Mouse (Mus musculus): ENCODE measurements around the gene Atg4a. TPM values are rescaled to one million over a fixed set of nuclear protein-coding genes. Genes with fewer than 3 reads are reported as not detected.

The Atg4a gene
- polyA plus RNA-seq (2015; fragmentation: Nextera tagmentation; extraction: Ambion mirVana), result 13.4 and 14.7 TPM in 2 replicates

DNA sequence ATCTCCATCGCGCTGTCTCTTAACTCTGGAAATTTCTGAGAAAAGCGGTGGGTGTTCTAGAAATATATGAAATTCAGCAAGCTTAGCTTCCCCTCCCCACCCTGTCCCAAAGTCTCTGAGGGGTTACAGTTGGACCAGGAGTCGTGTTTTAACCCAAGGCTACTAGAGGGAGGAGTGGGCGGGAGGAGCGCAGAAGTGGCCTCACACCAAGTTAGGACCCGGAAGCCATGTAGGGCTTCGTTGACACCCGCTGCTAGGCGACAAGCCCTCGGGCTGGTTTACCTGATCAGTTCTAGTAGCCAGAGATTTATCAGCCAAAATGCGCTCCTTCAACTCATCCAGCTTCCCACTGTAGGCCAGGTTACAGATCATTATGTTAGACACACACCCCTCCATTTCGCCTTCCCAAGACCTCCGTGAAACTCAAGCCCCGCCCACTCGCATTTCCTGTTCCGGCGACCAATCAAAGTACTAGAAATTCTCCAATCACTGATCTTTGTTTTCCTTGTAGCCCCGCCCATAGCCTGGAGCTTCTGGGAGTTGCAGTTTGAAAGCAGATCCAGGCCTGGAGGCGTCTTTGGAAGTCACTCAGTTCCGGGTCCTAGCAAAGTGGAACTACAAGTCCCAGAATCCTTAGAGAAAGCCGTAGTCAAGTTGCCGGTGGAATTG is at the start of gene Atg4a, which contains the start of gene Psmd10:
Atg4a (plus strand) TSS at position 636 of the 669 bp plus-strand sequence.
Psmd10 (minus strand) TSS at position 457 of the 669 bp plus-strand sequence.
- Histone ChIP-seq H3K27me3 (ENCODE audit: control insufficient read depth, insufficient read depth, low read length) (no peaks in the 10 kb centered on the region), H3K9ac (ENCODE audit: low read length) (peak within 1 kb of the TSS; percentile 67), H3K9me3 (replicated peaks; ENCODE audit: control insufficient read depth, low read length) (no peaks in the 10 kb centered on the region), H3K4me3 (ENCODE audit: low read length) (peak within 1 kb of the TSS; percentile 63), H3K4me1 (ENCODE audit: control insufficient read depth, insufficient read depth, low read length) (no peaks in the 10 kb centered on the region; the same call in 1 of the 2 replicates), H3K27ac (ENCODE audit: low read length) (peak within 1 kb of the TSS; percentile 9; the same call in 1 of the 2 replicates), H3K36me3 (ENCODE audit: control insufficient read depth, insufficient read depth) (no peaks in the 10 kb centered on the region), H3K4me2 (ENCODE audit: low read depth, low read length) (peak within 1 kb of the TSS; percentile 65)
- ATAC-seq (replicated peaks; ENCODE audit: extremely low read depth, insufficient read depth, low FRiP score), result peak; percentile 98
- WGBS, result 16% methylated on average over 23 of the region's 23 CpGs

DNA sequence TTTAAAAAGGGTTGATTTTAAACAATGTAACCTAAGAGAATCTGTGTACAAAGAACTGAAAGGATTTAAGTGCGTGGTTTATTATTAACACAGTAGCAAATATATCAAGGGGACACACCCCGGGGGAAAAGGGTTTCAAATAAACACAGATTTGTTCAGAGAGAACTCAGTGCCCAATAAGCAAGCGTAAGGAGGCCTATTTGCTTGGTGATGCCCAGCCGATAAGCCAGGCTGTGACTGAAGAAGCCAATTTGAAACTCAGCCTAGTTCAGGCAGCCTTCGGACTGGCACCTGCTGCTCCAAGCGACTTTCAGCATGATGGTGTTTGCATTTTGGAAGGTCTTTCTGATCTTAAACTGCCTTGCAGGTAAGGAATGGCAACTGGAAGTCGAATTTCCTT is 49.3 kb upstream of the Atg4a start, which contains the start of gene Vsig1:
Vsig1 (plus strand) TSS at position 249 of the 400 bp plus-strand sequence.
- Histone ChIP-seq H3K9me3 (replicated peaks; ENCODE audit: control insufficient read depth, low read length) (no peaks in the 10 kb centered on the region), H3K36me3 (ENCODE audit: control insufficient read depth, insufficient read depth) (no peaks in the 10 kb centered on the region), H3K9ac (ENCODE audit: low read length) (no peak within 1 kb of the TSS), H3K4me2 (ENCODE audit: low read depth, low read length) (no peak within 1 kb of the TSS), H3K27me3 (ENCODE audit: control insufficient read depth, insufficient read depth, low read length) (no peaks in the 10 kb centered on the region), H3K4me3 (ENCODE audit: low read length) (no peak within 1 kb of the TSS), H3K4me1 (ENCODE audit: control insufficient read depth, insufficient read depth, low read length) (no peaks in the 10 kb centered on the region), H3K27ac (ENCODE audit: low read length) (no peak within 1 kb of the TSS)
- ATAC-seq (replicated peaks; ENCODE audit: extremely low read depth, insufficient read depth, low FRiP score), result no peak
- 67% methylated on average over 7 of the region's 7 CpGs for WGBS

DNA sequence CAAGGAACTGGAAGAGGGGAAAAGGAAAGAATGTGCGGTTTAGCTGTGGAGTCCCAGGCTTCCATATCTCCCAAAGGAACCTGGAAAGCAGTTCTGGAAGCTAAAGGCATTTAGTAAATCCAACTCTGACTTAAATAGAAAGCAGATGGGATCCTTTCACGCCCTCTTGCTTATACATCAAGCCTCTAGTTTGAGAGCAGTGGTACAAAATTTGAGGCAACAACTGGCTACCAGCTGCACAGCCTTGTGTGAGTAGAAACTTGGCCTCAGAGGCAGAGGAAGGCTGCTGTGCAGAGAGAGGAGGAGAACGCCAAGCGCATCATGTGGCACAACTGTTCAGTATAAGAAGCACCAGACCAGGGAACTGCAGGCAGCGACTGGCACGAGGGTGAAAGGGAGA is 35.4 kb upstream of the Atg4a start:
- no peaks in the 10 kb centered on the region for H3K36me3 ChIP-seq (ENCODE audit: control insufficient read depth, insufficient read depth)
- H3K4me2 ChIP-seq (ENCODE audit: low read depth, low read length), result no peak overlapping the region
- H3K9me3 ChIP-seq (replicated peaks; ENCODE audit: control insufficient read depth, low read length), result no peaks in the 10 kb centered on the region
- ATAC-seq (replicated peaks; ENCODE audit: extremely low read depth, insufficient read depth, low FRiP score), result no peak
- peaks cover 3% of the 10 kb centered on the region; the same call in 1 of the 2 replicates for H3K27me3 ChIP-seq (ENCODE audit: control insufficient read depth, insufficient read depth, low read length)
- WGBS, result 72% methylated on average over 6 of the region's 6 CpGs
- no peak overlapping the region for H3K9ac ChIP-seq (ENCODE audit: low read length)
- H3K4me3 ChIP-seq (ENCODE audit: low read length), result no peak overlapping the region
- no peaks in the 10 kb centered on the region for H3K4me1 ChIP-seq (ENCODE audit: control insufficient read depth, insufficient read depth, low read length)
- H3K27ac ChIP-seq (ENCODE audit: low read length), result no peak overlapping the region

DNA sequence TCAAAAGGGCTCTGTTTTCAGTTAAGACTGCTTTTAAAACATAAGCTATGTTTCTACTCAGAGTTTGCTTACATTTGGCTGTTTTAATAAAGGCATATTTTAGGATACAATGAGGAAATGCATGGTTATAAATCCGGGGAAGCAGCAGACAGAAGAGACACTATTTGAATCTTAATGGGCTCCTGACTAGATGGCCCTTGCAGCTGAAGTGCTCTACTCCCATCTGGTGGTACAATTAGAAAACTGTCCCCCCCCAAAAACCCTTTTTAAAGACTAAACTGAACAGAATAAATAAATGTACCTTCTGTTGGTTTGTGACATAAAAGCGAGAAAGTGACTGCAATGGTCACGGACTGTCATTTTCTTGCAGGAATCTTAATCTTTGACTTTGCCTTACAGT is 24.6 kb upstream of the Atg4a start:
- Histone ChIP-seq H3K27ac (ENCODE audit: low read length) (no peak overlapping the region), H3K4me1 (ENCODE audit: control insufficient read depth, insufficient read depth, low read length) (no peaks in the 10 kb centered on the region), H3K4me2 (ENCODE audit: low read depth, low read length) (no peak overlapping the region), H3K9ac (ENCODE audit: low read length) (no peak overlapping the region), H3K9me3 (replicated peaks; ENCODE audit: control insufficient read depth, low read length) (no peaks in the 10 kb centered on the region), H3K36me3 (ENCODE audit: control insufficient read depth, insufficient read depth) (no peaks in the 10 kb centered on the region), H3K27me3 (ENCODE audit: control insufficient read depth, insufficient read depth, low read length) (peaks cover 5% of the 10 kb centered on the region; the same call in 1 of the 2 replicates), H3K4me3 (ENCODE audit: low read length) (no peak overlapping the region)
- ATAC-seq (replicated peaks; ENCODE audit: extremely low read depth, insufficient read depth, low FRiP score), result no peak
- 57% methylated on average over 3 of the region's 3 CpGs for WGBS

DNA sequence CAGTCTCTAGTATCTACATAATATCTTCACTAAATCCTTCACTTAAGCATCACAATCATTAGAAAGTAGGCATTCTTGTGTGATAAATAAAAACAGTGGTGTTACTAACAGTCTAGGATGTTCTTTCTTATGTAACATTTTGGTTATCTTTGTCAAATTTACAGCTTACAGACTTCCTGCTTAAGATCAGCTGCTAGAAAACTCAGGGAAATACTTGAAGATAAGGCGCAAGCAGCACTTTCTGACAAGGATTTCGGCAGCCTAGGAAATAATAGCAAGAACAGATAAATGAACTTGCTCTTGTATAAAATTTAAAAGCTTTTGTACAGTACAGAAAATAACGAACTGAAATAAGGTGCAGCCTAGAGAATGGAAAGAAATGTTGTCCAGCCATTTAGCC is 23.4 kb upstream of the Atg4a start:
- no peaks in the 10 kb centered on the region for H3K4me1 ChIP-seq (ENCODE audit: control insufficient read depth, insufficient read depth, low read length)
- no peaks in the 10 kb centered on the region for H3K36me3 ChIP-seq (ENCODE audit: control insufficient read depth, insufficient read depth)
- no peak overlapping the region for H3K9ac ChIP-seq (ENCODE audit: low read length)
- no peak for ATAC-seq (replicated peaks; ENCODE audit: extremely low read depth, insufficient read depth, low FRiP score)
- H3K9me3 ChIP-seq (replicated peaks; ENCODE audit: control insufficient read depth, low read length), result no peaks in the 10 kb centered on the region
- WGBS, result 62% methylated on average over 3 of the region's 3 CpGs
- no peak overlapping the region for H3K27ac ChIP-seq (ENCODE audit: low read length)
- H3K27me3 ChIP-seq (ENCODE audit: control insufficient read depth, insufficient read depth, low read length), result peaks cover 5% of the 10 kb centered on the region; the same call in 1 of the 2 replicates
- no peak overlapping the region for H3K4me2 ChIP-seq (ENCODE audit: low read depth, low read length)
- no peak overlapping the region for H3K4me3 ChIP-seq (ENCODE audit: low read length)

DNA sequence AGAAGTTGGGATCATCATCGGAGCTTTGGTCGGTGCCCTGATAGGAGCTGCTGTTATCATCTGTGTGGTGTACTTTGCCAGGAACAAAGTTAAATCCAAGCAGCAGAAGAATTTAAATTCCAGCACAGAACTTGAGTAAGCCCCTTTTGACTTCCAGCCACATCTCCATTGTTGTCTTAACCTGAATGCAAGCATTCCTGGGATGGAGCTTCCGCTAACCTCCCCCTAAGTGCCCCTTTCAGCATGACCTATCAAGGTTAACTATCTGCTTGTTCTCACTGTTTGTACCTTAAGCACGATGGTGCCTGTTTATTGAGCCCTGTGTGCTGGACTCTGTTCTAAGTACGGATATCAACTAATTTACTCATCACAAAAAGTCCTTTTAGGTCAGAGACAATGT is 20.4 kb upstream of the Atg4a start:
- no peaks in the 10 kb centered on the region for H3K4me1 ChIP-seq (ENCODE audit: control insufficient read depth, insufficient read depth, low read length)
- no peaks in the 10 kb centered on the region for H3K9me3 ChIP-seq (replicated peaks; ENCODE audit: control insufficient read depth, low read length)
- ATAC-seq (replicated peaks; ENCODE audit: extremely low read depth, insufficient read depth, low FRiP score), result no peak
- WGBS, result 44% methylated on average over 5 of the region's 5 CpGs
- H3K27me3 ChIP-seq (ENCODE audit: control insufficient read depth, insufficient read depth, low read length), result peaks cover 6% of the 10 kb centered on the region; the same call in 1 of the 2 replicates
- H3K4me3 ChIP-seq (ENCODE audit: low read length), result no peak overlapping the region
- no peak overlapping the region for H3K27ac ChIP-seq (ENCODE audit: low read length)
- no peak overlapping the region for H3K4me2 ChIP-seq (ENCODE audit: low read depth, low read length)
- H3K9ac ChIP-seq (ENCODE audit: low read length), result no peak overlapping the region
- H3K36me3 ChIP-seq (ENCODE audit: control insufficient read depth, insufficient read depth), result no peaks in the 10 kb centered on the region

DNA sequence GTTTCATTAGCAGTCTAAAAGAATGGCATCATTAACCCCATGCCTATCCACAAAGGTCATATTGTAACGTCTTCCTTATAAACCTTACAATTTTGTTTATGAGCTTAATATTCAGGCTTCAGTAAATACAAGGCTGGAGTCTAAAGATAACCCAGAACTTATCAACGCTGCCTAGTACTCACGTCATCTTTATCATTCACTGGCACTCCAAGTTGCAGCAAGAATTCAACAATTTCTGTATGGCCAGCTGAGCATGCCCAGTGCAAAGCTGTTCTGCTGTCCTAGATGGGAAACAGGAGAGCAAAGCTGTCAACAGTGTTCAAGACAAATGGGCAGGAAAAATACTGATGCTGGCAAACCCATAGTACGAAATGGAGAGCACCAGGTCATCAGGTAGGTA is 3.1 kb upstream of the Atg4a start:
- Histone ChIP-seq H3K4me3 (ENCODE audit: low read length) (no peak overlapping the region), H3K27me3 (ENCODE audit: control insufficient read depth, insufficient read depth, low read length) (no peaks in the 10 kb centered on the region; the same call in 1 of the 2 replicates), H3K4me1 (ENCODE audit: control insufficient read depth, insufficient read depth, low read length) (no peaks in the 10 kb centered on the region; the same call in 1 of the 2 replicates), H3K9ac (ENCODE audit: low read length) (no peak overlapping the region), H3K9me3 (replicated peaks; ENCODE audit: control insufficient read depth, low read length) (no peaks in the 10 kb centered on the region), H3K27ac (ENCODE audit: low read length) (no peak overlapping the region), H3K4me2 (ENCODE audit: low read depth, low read length) (no peak overlapping the region), H3K36me3 (ENCODE audit: control insufficient read depth, insufficient read depth) (no peaks in the 10 kb centered on the region)
- 75% methylated on average over 4 of the region's 4 CpGs for WGBS
- ATAC-seq (replicated peaks; ENCODE audit: extremely low read depth, insufficient read depth, low FRiP score), result no peak

DNA sequence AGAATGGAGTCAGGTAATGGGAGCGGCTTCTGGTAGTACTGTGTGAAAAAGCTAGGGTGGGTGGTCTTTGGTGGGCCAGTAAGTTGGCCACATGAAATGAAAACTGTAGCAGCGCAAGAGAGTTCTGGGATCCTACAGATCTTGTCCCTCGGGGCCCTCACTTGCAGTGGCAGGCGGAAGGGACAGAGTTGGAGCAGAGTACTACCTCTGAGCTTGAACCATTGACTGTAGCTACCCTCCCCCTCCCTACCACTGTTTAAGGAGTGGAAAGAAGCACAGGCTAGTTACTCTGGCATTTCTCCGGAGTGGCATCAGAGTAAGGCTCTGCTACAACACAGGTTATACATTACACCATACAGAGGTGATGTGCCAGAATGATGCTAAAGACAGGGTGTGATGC is 252 bp downstream of the Atg4a start:
- Histone ChIP-seq H3K4me2 (ENCODE audit: low read depth, low read length) (peak overlapping the region; percentile 65), H3K9ac (ENCODE audit: low read length) (peak overlapping the region; percentile 62), H3K4me1 (ENCODE audit: control insufficient read depth, insufficient read depth, low read length) (no peaks in the 10 kb centered on the region; the same call in 1 of the 2 replicates), H3K4me3 (ENCODE audit: low read length) (peak overlapping the region; percentile 63), H3K27me3 (ENCODE audit: control insufficient read depth, insufficient read depth, low read length) (no peaks in the 10 kb centered on the region), H3K9me3 (replicated peaks; ENCODE audit: control insufficient read depth, low read length) (no peaks in the 10 kb centered on the region), H3K27ac (ENCODE audit: low read length) (no peak overlapping the region), H3K36me3 (ENCODE audit: control insufficient read depth, insufficient read depth) (no peaks in the 10 kb centered on the region)
- 26% methylated on average over 5 of the region's 5 CpGs for WGBS
- peak; percentile 58 for ATAC-seq (replicated peaks; ENCODE audit: extremely low read depth, insufficient read depth, low FRiP score)

DNA sequence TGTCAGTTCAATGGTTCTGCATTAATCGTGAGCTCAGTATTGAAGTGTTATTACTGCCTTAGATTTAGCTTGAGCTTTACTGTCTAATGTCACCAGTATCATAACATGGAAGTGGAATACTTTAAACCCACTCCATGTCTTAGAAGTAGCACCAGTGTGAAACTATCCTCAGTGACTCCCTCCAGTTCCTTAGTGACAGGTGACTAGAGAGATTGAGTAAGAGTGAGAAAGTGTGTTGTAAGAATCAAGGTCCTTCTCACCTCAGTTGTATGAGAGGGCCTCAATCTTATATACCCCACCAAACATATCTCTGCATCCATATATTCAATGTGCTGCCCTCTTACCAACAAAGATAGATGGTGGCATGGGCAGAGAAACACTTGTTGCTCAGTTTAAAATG is 22.2 kb downstream of the Atg4a start:
- H3K27me3 ChIP-seq (ENCODE audit: control insufficient read depth, insufficient read depth, low read length), result peaks cover 5% of the 10 kb centered on the region
- H3K36me3 ChIP-seq (ENCODE audit: control insufficient read depth, insufficient read depth), result no peaks in the 10 kb centered on the region
- 91% methylated on average over 1 of the region's 1 CpGs for WGBS
- ATAC-seq (replicated peaks; ENCODE audit: extremely low read depth, insufficient read depth, low FRiP score), result no peak
- H3K4me1 ChIP-seq (ENCODE audit: control insufficient read depth, insufficient read depth, low read length), result no peaks in the 10 kb centered on the region; the same call in 1 of the 2 replicates
- H3K9ac ChIP-seq (ENCODE audit: low read length), result no peak overlapping the region
- no peak overlapping the region for H3K4me3 ChIP-seq (ENCODE audit: low read length)
- H3K9me3 ChIP-seq (replicated peaks; ENCODE audit: control insufficient read depth, low read length), result no peaks in the 10 kb centered on the region
- H3K4me2 ChIP-seq (ENCODE audit: low read depth, low read length), result no peak overlapping the region
- no peak overlapping the region for H3K27ac ChIP-seq (ENCODE audit: low read length)

Data from heart, embryonic 16.5 days (tissue).